Mouse (Mus musculus): ENCODE results near the gene Scnm1.

GRCm38 (mm10) chr3:95164840-95165239 is 31.0 kb upstream of the Scnm1 start:
- no peak for TF ChIP-seq TAL1 (IDR thresholded peaks at IDR 0.05; ENCODE audit: low read length)
- no peak for TF ChIP-seq GATA1 (IDR thresholded peaks at IDR 0.05; ENCODE audit: low read length)
